Mouse (Mus musculus): ENCODE results near the gene Txndc15.

DNA sequence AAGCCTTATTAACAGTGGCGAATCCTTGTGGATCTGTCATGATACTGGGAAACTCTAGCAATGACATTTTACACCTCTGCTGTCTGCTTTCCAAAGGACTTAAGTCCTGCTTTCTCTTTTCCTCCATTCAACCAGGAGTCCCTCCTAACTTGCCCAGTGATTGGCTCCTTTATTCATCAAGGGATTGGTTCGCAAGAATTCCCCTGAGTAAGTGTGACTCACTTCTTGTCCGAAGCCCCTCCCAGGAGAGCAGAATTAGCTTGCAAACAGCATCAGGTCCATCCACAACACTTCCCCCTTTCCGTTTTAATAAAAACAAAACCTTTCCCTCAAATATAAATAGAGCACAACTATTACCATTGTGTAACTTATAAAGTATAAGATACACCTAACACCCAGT, 10.1 kb upstream of the Txndc15 start:
- TF ChIP-seq CTCF (IDR thresholded peaks at IDR 0.05; ENCODE audit: extremely low read depth, insufficient read depth, low read length) (no peak), POLR2A (IDR thresholded peaks at IDR 0.05; ENCODE audit: extremely low read depth, insufficient read depth, low read length) (no peak)

Measured in cortical plate, adult 2 months (tissue).